Mouse (Mus musculus): Measurements from ENCODE around the gene Gm4858. TPM values are rescaled to one million over a fixed set of nuclear protein-coding genes. Genes with fewer than 3 reads are reported as not detected.

Gene Gm4858
- polyA plus RNA-seq (2014; fragmentation: Illumina TruSeq; extraction: RNeasy Lipid Tissue Mini Kit (QIAGEN cat#74804)) = not detected

DNA sequence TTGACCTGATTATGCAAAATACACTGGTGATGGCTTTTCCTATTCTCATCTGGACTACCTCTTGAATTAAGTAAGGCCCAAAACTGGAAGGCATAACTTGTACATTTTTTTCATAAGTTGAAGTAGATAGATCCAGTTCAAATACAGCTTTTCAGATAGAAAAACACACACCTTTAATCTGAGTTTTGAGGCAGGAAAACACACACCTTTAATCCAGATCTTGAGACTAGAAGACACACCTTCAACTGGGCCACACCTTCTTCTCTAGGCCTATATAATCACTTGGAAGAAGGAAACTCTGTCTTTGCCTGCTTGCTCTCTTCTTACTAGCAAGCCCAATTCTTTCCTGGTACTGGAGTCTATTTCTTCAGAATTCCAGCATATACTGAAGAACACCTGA is at the start of gene Gm4858:
Gene Gm4858 (plus strand): TSS at position 301 of the 400 bp plus-strand sequence.

DNA sequence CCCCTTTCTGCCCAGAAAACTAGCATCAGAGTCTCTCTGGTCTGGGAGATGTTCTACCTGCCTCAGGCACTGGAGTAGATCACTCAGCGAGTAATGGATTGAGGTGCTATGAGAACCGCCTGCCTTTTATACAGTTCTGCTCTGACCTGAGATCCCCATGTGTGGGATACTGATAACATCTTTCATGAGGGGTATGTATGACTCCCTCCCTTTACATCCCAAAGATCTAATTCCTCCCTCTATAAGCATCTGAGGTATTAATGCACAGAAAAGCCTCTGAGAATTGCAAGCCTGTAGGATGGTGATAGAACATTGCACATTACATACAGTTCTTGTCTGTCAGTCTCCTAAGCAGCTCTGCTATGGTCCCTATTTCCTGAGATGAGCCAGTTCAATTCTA is 49.7 kb upstream of the Gm4858 start, which contains the start of gene Lce1m:
Gene Lce1m (minus strand): TSS at position 101 of the 400 bp plus-strand sequence.

Other genes with a start within 250 kb of the Gm4858 start
- not detected for gene Kprp, start 241.6 kb upstream of the Gm4858 start, polyA plus RNA-seq (2014; fragmentation: Illumina TruSeq; extraction: RNeasy Lipid Tissue Mini Kit (QIAGEN cat#74804))
- gene Lce1l, start 217.5 kb upstream of the Gm4858 start, polyA plus RNA-seq (2014; fragmentation: Illumina TruSeq; extraction: RNeasy Lipid Tissue Mini Kit (QIAGEN cat#74804)) = not detected
- not detected for gene 2310050C09Rik, start 198.6 kb upstream of the Gm4858 start, polyA plus RNA-seq (2014; fragmentation: Illumina TruSeq; extraction: RNeasy Lipid Tissue Mini Kit (QIAGEN cat#74804))
- not detected for gene Lce3a, start 142.6 kb upstream of the Gm4858 start, polyA plus RNA-seq (2014; fragmentation: Illumina TruSeq; extraction: RNeasy Lipid Tissue Mini Kit (QIAGEN cat#74804))
- gene Lce3b, start 135.8 kb upstream of the Gm4858 start, polyA plus RNA-seq (2014; fragmentation: Illumina TruSeq; extraction: RNeasy Lipid Tissue Mini Kit (QIAGEN cat#74804)) = not detected
- gene Lce3c, start 124.3 kb upstream of the Gm4858 start, polyA plus RNA-seq (2014; fragmentation: Illumina TruSeq; extraction: RNeasy Lipid Tissue Mini Kit (QIAGEN cat#74804)) = not detected
- not detected for gene Lce3d, start 111.4 kb upstream of the Gm4858 start, polyA plus RNA-seq (2014; fragmentation: Illumina TruSeq; extraction: RNeasy Lipid Tissue Mini Kit (QIAGEN cat#74804))
- not detected for gene Lce3e, start 101.8 kb upstream of the Gm4858 start, polyA plus RNA-seq (2014; fragmentation: Illumina TruSeq; extraction: RNeasy Lipid Tissue Mini Kit (QIAGEN cat#74804))
- gene Lce3f, start 76.6 kb upstream of the Gm4858 start, polyA plus RNA-seq (2014; fragmentation: Illumina TruSeq; extraction: RNeasy Lipid Tissue Mini Kit (QIAGEN cat#74804)) = not detected
- gene Crct1, start 53.1 kb upstream of the Gm4858 start, polyA plus RNA-seq (2014; fragmentation: Illumina TruSeq; extraction: RNeasy Lipid Tissue Mini Kit (QIAGEN cat#74804)) = not detected
- not detected for gene Lce1m, start 49.8 kb upstream of the Gm4858 start, polyA plus RNA-seq (2014; fragmentation: Illumina TruSeq; extraction: RNeasy Lipid Tissue Mini Kit (QIAGEN cat#74804))
- not detected for gene Crnn, start 76.0 kb downstream of the Gm4858 start, polyA plus RNA-seq (2014; fragmentation: Illumina TruSeq; extraction: RNeasy Lipid Tissue Mini Kit (QIAGEN cat#74804))
- not detected for gene Flg2, start 128.5 kb downstream of the Gm4858 start, polyA plus RNA-seq (2014; fragmentation: Illumina TruSeq; extraction: RNeasy Lipid Tissue Mini Kit (QIAGEN cat#74804))
- gene Flg, start 204.7 kb downstream of the Gm4858 start, polyA plus RNA-seq (2014; fragmentation: Illumina TruSeq; extraction: RNeasy Lipid Tissue Mini Kit (QIAGEN cat#74804)) = not detected

Data from ovary, adult 10 weeks (tissue).